Mouse (Mus musculus): ENCODE results near the gene Arid1a. TPM values are rescaled to one million over a fixed set of nuclear protein-coding genes. Genes with fewer than 3 reads are reported as not detected.

Arid1a gene
- polyA plus RNA-seq, 1 experiment: 68.3 TPM

DNA sequence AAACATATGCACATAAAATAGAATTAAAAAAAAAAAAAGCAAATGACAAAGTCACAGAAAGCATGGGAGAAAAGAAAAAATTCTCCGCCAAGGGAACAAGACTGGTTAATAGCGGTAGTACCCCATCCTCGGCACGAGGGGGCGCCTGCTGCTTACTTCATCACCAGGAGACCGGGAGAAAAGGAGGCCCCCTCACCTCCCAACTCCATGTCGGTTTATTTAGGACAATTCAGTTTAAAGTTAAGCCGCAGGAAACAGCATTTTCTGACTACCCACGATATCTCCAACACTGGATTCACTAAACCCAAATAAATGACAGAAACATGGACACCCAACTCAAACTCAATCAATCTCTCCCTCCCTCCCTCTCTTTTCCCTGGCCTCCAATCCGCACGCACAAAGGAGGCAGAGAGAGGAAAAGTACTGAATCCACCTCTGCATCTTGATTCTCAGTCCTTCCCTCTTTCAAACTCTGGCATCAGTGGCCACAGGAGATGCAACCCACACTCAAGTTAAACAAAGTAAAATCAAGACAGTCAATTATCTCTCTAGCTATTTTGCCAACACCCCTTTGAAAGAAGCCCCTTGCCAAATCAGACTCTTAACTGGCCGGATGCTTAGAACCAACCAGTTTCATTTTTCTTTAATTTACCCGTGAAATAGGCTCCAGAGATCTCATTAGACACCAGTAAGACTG, 85.2 kb downstream of the Arid1a start:
- peak overlapping the region; percentile 86 for H3K4me3 ChIP-seq (replicated peaks; ENCODE audit: extremely low read depth, low read depth, low read length)
- peak; percentile 81 for DNase-seq
- H3K4me1 ChIP-seq (ENCODE audit: control insufficient read depth, insufficient read depth, low read length): peaks cover 30% of the 10 kb centered on the region
- TF ChIP-seq POLR2A (IDR thresholded peaks at IDR 0.05; ENCODE audit: borderline replicate concordance, extremely low read depth, low read depth, low read length) (no peak), CTCF (IDR thresholded peaks at IDR 0.05; ENCODE audit: insufficient read depth, low read length) (peak; percentile 77)
- WGBS: 4% methylated on average over 13 of the region's 13 CpGs

DNA sequence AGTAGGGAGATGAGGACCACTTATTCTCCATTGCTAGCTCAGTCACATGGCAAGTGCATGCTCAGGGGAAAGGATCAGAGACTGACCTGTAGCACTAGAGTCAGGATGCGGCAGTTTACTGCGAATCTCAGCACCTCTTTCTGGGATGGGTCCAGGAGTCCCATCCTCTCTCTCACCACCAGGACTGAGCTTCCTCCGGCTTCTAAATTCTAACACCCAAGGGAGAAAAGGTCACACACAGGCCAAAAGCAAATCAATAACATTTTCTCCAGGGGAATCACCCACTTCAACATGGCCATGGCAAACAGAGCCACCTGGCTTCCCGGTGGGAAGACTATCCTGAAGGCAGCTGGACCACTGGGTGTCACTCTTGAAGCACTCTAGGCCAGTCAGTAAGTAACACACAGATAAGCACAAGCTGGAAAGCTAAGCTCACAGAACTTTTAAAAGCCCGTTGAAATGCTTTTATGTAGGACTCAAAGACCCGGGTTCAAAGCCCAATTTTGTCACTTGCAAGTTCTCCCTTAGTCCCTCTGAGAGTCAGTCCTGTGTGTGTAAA, 86.8 kb downstream of the Arid1a start:
- Histone ChIP-seq H3K4me3 (replicated peaks; ENCODE audit: extremely low read depth, low read depth, low read length) (no peak overlapping the region), H3K4me1 (ENCODE audit: control insufficient read depth, insufficient read depth, low read length) (peaks cover 22% of the 10 kb centered on the region)
- no peak for TF ChIP-seq POLR2A (IDR thresholded peaks at IDR 0.05; ENCODE audit: borderline replicate concordance, extremely low read depth, low read depth, low read length)
- peak; percentile 44; the same call in 1 of the 2 replicates for TF ChIP-seq CTCF (IDR thresholded peaks at IDR 0.05; ENCODE audit: insufficient read depth, low read length)
- 45% methylated on average over 6 of the region's 6 CpGs for WGBS
- DNase-seq: no peak

DNA sequence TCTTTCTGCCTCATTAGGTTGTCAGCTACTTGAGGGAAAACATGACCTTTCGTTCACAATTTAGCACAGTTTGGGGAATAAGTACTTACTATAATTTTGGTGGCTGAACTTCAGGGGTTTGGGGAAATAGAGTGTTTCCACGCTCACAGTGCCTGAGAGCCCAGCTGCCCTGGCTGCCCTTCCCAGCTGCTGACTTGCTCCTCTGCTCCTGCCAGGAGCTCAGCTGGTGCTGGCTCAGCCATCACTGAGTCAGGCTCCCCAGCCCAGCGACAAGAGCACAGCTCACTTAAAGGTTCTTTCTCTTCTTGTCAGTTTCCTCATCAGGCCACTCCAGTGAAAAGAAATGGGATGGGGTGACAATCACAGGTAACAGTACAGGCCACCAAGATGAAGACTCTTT, 88.0 kb downstream of the Arid1a start:
- H3K4me3 ChIP-seq (replicated peaks; ENCODE audit: extremely low read depth, low read depth, low read length): no peak overlapping the region
- TF ChIP-seq CTCF (IDR thresholded peaks at IDR 0.05; ENCODE audit: insufficient read depth, low read length): no peak
- TF ChIP-seq POLR2A (IDR thresholded peaks at IDR 0.05; ENCODE audit: borderline replicate concordance, extremely low read depth, low read depth, low read length): no peak
- 73% methylated on average over 3 of the region's 3 CpGs for WGBS
- H3K4me1 ChIP-seq (ENCODE audit: control insufficient read depth, insufficient read depth, low read length): peaks cover 14% of the 10 kb centered on the region
- DNase-seq: no peak

DNA sequence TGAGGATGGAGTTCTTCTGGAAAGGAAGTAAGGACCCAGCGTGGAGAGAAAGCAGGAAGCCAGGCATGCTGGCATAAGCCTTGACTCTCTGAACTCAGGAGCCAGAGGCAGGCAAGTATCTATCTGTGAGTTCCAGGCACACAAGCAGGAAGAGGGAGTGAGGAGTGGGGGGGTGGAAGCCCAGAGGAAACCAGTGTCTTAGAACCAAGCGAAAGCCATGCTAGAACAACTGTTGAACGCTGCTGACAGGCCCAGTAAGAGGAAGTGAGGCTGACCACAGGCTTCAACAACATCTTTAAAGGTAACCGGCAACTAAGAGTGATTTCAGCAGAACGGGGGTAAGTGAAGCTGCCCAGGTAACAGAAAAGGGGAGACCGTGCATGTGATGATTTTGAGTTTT, 90.4 kb downstream of the Arid1a start:
- no peak for DNase-seq
- WGBS: 54% methylated on average over 6 of the region's 6 CpGs
- TF ChIP-seq CTCF (IDR thresholded peaks at IDR 0.05; ENCODE audit: insufficient read depth, low read length) (no peak), POLR2A (IDR thresholded peaks at IDR 0.05; ENCODE audit: borderline replicate concordance, extremely low read depth, low read depth, low read length) (no peak)
- peaks cover 8% of the 10 kb centered on the region; the same call in 1 of the 2 replicates for H3K4me1 ChIP-seq (ENCODE audit: control insufficient read depth, insufficient read depth, low read length)
- no peak overlapping the region for H3K4me3 ChIP-seq (replicated peaks; ENCODE audit: extremely low read depth, low read depth, low read length)

DNA sequence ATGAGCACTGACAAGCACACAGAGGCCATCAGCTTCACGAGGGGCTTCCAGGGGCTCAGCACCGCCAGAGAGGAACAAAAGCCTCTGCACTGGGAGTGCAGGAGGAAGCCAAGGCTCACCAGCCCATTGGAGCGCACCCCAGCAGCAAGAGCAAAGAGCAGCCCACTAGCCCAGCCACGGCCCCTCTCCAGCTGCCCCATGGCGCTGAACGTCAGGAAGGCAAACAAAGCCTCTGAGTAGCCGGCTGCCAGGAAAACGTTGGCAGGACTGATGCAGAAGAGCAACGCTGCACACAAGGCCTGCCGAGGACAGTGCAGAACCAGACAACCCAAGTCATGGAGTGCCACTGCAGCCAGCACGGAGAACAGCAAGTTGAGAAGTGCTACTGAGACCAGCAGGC, 91.5 kb downstream of the Arid1a start:
- TF ChIP-seq POLR2A (IDR thresholded peaks at IDR 0.05; ENCODE audit: borderline replicate concordance, extremely low read depth, low read depth, low read length) (no peak), CTCF (IDR thresholded peaks at IDR 0.05; ENCODE audit: insufficient read depth, low read length) (no peak)
- H3K4me1 ChIP-seq (ENCODE audit: control insufficient read depth, insufficient read depth, low read length): peaks cover 10% of the 10 kb centered on the region
- 48% methylated on average over 11 of the region's 11 CpGs for WGBS
- no peak for DNase-seq
- no peak overlapping the region for H3K4me3 ChIP-seq (replicated peaks; ENCODE audit: extremely low read depth, low read depth, low read length)

DNA sequence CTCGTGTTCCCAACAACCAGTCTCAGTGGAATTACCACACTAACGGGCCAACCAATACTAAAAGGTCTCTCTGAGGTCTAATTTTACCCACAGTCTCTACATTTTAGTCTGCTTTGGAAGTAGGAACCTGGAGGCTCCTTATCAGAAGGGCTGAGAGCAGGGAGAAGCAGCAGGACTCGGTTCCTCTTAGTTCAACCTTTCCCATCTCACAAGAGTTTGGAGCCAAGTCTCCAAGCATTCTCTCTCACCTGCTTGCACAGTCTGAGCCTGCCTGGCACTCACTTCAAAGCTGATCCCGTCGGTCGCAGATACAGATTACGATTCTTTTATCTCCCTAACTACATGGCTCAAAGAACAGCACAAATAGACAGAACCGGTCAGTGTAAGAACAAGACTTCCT, 93.6 kb downstream of the Arid1a start:
- Histone ChIP-seq H3K4me3 (replicated peaks; ENCODE audit: extremely low read depth, low read depth, low read length) (no peak overlapping the region), H3K4me1 (ENCODE audit: control insufficient read depth, insufficient read depth, low read length) (peaks cover 18% of the 10 kb centered on the region)
- WGBS: 79% methylated on average over 8 of the region's 8 CpGs
- DNase-seq: no peak
- TF ChIP-seq CTCF (IDR thresholded peaks at IDR 0.05; ENCODE audit: insufficient read depth, low read length) (no peak), POLR2A (IDR thresholded peaks at IDR 0.05; ENCODE audit: borderline replicate concordance, extremely low read depth, low read depth, low read length) (no peak)

DNA sequence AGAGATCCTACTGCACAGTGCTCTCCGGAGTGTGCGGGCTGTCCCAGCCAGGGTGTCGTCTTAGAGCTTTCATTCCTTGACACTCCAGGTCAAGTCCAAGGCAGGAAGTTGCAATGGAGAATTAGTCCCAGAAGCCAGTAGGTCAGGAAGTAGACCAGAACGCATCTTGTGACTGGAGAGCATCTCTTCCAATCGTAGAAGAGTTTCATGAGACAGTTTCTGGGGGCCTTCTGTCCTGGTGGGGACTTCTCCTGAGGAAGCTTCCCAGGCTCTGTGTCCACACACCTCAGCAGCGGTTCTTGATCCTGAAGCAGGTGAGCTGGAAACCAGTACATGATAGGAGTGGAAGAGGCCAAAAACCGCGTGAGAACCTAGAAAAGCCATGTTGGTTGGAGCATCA, 94.1 kb downstream of the Arid1a start:
- DNase-seq: no peak
- Histone ChIP-seq H3K4me1 (ENCODE audit: control insufficient read depth, insufficient read depth, low read length) (peaks cover 18% of the 10 kb centered on the region), H3K4me3 (replicated peaks; ENCODE audit: extremely low read depth, low read depth, low read length) (no peak overlapping the region)
- TF ChIP-seq CTCF (IDR thresholded peaks at IDR 0.05; ENCODE audit: insufficient read depth, low read length): no peak
- no peak for TF ChIP-seq POLR2A (IDR thresholded peaks at IDR 0.05; ENCODE audit: borderline replicate concordance, extremely low read depth, low read depth, low read length)
- WGBS: 76% methylated on average over 8 of the region's 8 CpGs

DNA sequence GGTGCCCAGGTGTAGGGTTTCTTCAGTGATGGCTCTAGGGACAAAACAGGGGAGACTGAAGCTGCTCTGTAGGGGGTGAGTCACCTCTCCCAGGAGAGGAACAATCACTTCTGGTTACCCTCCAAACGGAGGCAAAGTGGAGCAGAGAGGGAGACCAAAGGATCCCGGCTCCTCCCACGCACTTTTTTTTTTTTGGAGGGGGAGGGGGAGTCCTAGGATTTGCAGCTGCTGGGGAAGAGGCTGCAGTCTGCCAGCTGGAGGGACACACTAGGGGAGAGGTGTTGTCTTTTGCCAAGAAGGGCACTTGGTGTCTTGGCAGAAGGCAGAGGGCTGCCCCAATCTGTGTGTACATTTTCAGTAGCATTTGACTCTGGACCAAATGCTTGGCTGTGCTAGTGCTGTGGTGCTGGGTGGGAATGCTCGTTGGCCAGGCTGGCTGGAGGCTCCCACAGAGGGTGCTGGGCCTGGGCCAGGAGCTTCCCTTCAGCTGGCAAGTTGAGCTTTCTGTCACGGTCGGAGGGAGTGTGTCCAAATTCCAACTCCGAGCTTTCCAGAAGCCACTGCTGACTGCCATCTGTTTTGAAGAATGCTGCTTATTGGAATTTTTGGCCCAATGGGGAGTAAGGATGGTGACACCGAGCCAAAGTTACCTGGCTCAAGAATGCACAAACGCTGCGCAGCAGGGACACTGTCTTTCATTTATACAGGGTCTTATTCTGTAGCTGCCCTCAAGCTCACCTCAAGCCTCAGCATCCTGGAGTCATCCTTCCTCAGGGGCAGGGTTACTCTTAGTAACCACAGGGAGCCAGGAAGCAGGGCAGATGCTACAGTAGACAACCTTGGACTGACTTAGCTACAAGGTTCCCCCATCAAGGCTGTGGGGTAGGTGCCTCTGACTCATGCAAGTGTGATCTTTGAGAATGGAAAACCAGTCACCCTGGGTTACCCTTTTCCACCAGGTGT, 96.1 kb downstream of the Arid1a start:
- DNase-seq: peak; percentile 72
- TF ChIP-seq CTCF (IDR thresholded peaks at IDR 0.05; ENCODE audit: insufficient read depth, low read length) (no peak), POLR2A (IDR thresholded peaks at IDR 0.05; ENCODE audit: borderline replicate concordance, extremely low read depth, low read depth, low read length) (peak; percentile 36; the same call in 1 of the 2 replicates)
- peaks cover 18% of the 10 kb centered on the region for H3K4me1 ChIP-seq (ENCODE audit: control insufficient read depth, insufficient read depth, low read length)
- peak overlapping the region; percentile 65 for H3K4me3 ChIP-seq (replicated peaks; ENCODE audit: extremely low read depth, low read depth, low read length)
- WGBS: 6% methylated on average over 10 of the region's 10 CpGs

DNA sequence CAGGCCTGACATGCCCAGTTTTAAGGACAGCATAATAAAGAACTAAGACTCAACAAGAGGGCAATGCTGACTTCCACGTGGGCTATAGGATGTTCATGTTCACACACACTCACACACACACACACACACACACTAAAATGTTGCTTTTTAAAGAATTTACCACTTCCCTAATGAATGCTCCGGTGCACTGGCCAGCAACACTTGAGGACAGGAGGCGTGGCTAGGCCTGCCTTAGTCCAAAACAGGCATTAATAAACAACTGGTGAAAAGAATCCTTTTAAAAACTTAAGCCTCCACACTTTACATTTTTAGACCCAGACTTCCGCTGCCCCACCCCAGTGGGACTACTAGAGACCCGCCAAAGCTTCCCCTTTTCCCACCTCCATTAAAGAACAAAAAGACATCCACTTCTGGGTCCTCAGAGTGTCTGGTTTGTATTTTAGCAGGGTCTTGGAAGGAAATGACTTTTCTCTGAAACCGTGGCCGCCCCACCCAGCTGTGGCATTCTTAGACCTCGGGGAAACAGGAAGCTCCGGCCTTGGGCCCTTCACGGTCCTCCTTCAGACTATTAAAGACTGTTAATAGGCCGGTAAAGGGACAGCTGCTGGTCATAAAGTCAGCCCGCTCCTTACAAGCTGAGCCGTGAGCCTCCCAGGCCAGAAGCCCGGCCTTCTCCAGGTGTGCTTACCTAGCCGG, 96.9 kb downstream of the Arid1a start:
- 4% methylated on average over 15 of the region's 15 CpGs for WGBS
- Histone ChIP-seq H3K4me3 (replicated peaks; ENCODE audit: extremely low read depth, low read depth, low read length) (peak overlapping the region; percentile 65), H3K4me1 (ENCODE audit: control insufficient read depth, insufficient read depth, low read length) (peaks cover 15% of the 10 kb centered on the region)
- TF ChIP-seq CTCF (IDR thresholded peaks at IDR 0.05; ENCODE audit: insufficient read depth, low read length): no peak
- no peak; the same call in 1 of the 2 replicates for TF ChIP-seq POLR2A (IDR thresholded peaks at IDR 0.05; ENCODE audit: borderline replicate concordance, extremely low read depth, low read depth, low read length)
- DNase-seq: peak; percentile 69
